ENCODE assay signal across 22 mouse cellular contexts in genomic region chr12:33926751-33927150, GRCm38 (mm10). TPM values are rescaled to one million over a fixed set of nuclear protein-coding genes. Genes with fewer than 3 reads are reported as not detected.
A peak's percentile ranks its signal among the peaks of the same experiment; 100 is the strongest.
DNase-seq lines count a peak whose midpoint lies in the region; ATAC-seq and TF ChIP-seq lines count a peak whose summit lies in the region.
"Had no signal": no experiment of that assay in that cellular context is flagged by ENCODE, and none has a peak within 500 bp of the region (broad histone marks: within the 10 kb centered on the region; RNA-seq: fewer than 3 reads in every experiment).

No protein-coding gene starts in this region.

- TF ChIP-seq CTCF in kidney, adult 2 months (conservative IDR thresholded peaks at IDR 0.05; ENCODE audit: insufficient read depth, insufficient read length, low read depth, low read length), result no peak
- no peak for TF ChIP-seq CTCF in MEL (IDR thresholded peaks at IDR 0.05 in 2 of 3, conservative IDR thresholded peaks at IDR 0.05 in 1 of 3; ENCODE audit: control insufficient read depth in 1 of 3, insufficient read depth in 1 of 3, low read depth in 2 of 3, low read length in 3 of 3, poor library complexity in 1 of 3, severe bottlenecking in 1 of 3)

- no peaks in the 10 kb centered on the region; the same call in 1 of the 2 replicates for H3K27me3 ChIP-seq in kidney, adult 2 months (replicated peaks; ENCODE audit: control insufficient read depth, insufficient read depth, low read length)
- no peaks in the 10 kb centered on the region for H3K27me3 ChIP-seq in MEL (ENCODE audit: control insufficient read depth in 1 of 2, insufficient read depth in 2 of 2, low read length in 2 of 2)

- H3K4me3 ChIP-seq in kidney, adult 2 months (ENCODE audit: insufficient read depth, low read depth, low read length), result no peak overlapping the region
- H3K4me3 ChIP-seq in MEL (ENCODE audit: control insufficient read depth in 1 of 2, insufficient read depth in 1 of 2, low read depth in 2 of 2, low read length in 2 of 2), result no peak overlapping the region
- H3K4me3 ChIP-seq: embryonic facial prominence, embryonic 12.5 days; heart, embryonic 12.5 days; intestine, embryonic 15.5 days; myocyte had no signal

- WGBS in kidney, adult 2 months, result 10% methylated on average over 3 of the region's 3 CpGs

- no peak overlapping the region for H3K27ac ChIP-seq in kidney, adult 2 months (ENCODE audit: insufficient read depth, low read depth, low read length)
- no peak overlapping the region for H3K27ac ChIP-seq in MEL (ENCODE audit: control insufficient read depth, low read depth, low read length)
- H3K27ac ChIP-seq: embryonic facial prominence, embryonic 12.5 days; intestine, embryonic 15.5 days; midbrain, embryonic 12.5 days had no signal

- no peak for TF ChIP-seq POLR2A in kidney, adult 2 months (IDR thresholded peaks at IDR 0.05; ENCODE audit: low read depth, low read length)
- TF ChIP-seq POLR2A in MEL (IDR thresholded peaks at IDR 0.05; ENCODE audit: control insufficient read depth in 1 of 2, insufficient read depth in 1 of 2, low read depth in 1 of 2, low read length in 2 of 2, poor library complexity in 1 of 2), result no peak

- no peaks in the 10 kb centered on the region for H3K4me1 ChIP-seq in kidney, adult 2 months (ENCODE audit: control insufficient read depth, insufficient read depth, low read length)
- no peaks in the 10 kb centered on the region for H3K4me1 ChIP-seq in MEL (ENCODE audit: control insufficient read depth in 1 of 2, insufficient read depth in 2 of 2, low read length in 2 of 2)
- H3K4me1 ChIP-seq: intestine, embryonic 15.5 days had no signal

- H3K9me3 ChIP-seq in MEL (replicated peaks; ENCODE audit: insufficient read depth, low read length), result no peaks in the 10 kb centered on the region
- H3K9me3 ChIP-seq: embryonic facial prominence, embryonic 12.5 days; heart, embryonic 12.5 days; intestine, embryonic 15.5 days; midbrain, embryonic 12.5 days had no signal

- no peaks in the 10 kb centered on the region for H3K36me3 ChIP-seq in kidney, adult 2 months (ENCODE audit: control insufficient read depth, insufficient read depth, low read length)
- no peaks in the 10 kb centered on the region for H3K36me3 ChIP-seq in MEL (ENCODE audit: control insufficient read depth in 1 of 2, insufficient read depth in 2 of 2, low read length in 2 of 2)
- H3K36me3 ChIP-seq: embryonic facial prominence, embryonic 12.5 days; heart, embryonic 12.5 days; intestine, embryonic 15.5 days; midbrain, embryonic 12.5 days had no signal

- no peaks in the 10 kb centered on the region for H3K79me2 ChIP-seq in MEL (ENCODE audit: control insufficient read depth, insufficient read depth, low read length, poor library complexity)

- no peak for ATAC-seq in megakaryocyte-erythroid progenitor cell, adult 5-6 weeks (replicated peaks; ENCODE audit: low FRiP score, low TSS enrichment, poor library complexity, severe bottlenecking)
- ATAC-seq: intestine, embryonic 15.5 days had no signal

- no peak for TF ChIP-seq RAD21 in MEL (IDR thresholded peaks at IDR 0.05; ENCODE audit: low read depth, low read length)

- H3K9ac ChIP-seq in MEL (ENCODE audit: control insufficient read depth, low read depth, low read length, poor library complexity, severe bottlenecking), result no peak overlapping the region
- H3K9ac ChIP-seq: embryonic facial prominence, embryonic 12.5 days; heart, embryonic 12.5 days; intestine, embryonic 15.5 days; midbrain, embryonic 12.5 days had no signal

- DNase-seq in kidney, postnatal 4 days, result peak; percentile 6 to 10
- DNase-seq in kidney, adult 2 months, result no peak
- DNase-seq in MEL (ENCODE audit: low read depth, low spot score), result peak; percentile 5
- DNase-seq in c-Kit-positive CD71-negative TER-119-negative erythroid progenitor cells, embryonic 14.5 days (ENCODE audit: low read depth), result peak; percentile 4
- DNase-seq in hindlimb bud, embryonic 11.5 days (ENCODE audit: extremely low spot score, low read depth, low spot score), result peak; percentile 37
- DNase-seq in thymus, postnatal 0 days (ENCODE audit: low spot score), result no peak
- DNase-seq: cerebellum, adult 8-10 months; gastrocnemius, postnatal 25 days; heart, postnatal 4 days; kidney, postnatal 14 days; lung, postnatal 14 days had no signal

- TF ChIP-seq EP300 in MEL (IDR thresholded peaks at IDR 0.05; ENCODE audit: low read depth in 1 of 2, low read length in 2 of 2), result no peak

TF ChIP-seq in MEL, 35 proteins besides CTCF, POLR2A, EP300 and RAD21:
- no peak for TF ChIP-seq ZC3H11A (IDR thresholded peaks at IDR 0.05; ENCODE audit: low read depth, low read length)
- no peak for TF ChIP-seq E2F4 (IDR thresholded peaks at IDR 0.05; ENCODE audit: borderline replicate concordance, low read depth, low read length)
- TF ChIP-seq NELFE (IDR thresholded peaks at IDR 0.05; ENCODE audit: low read depth, low read length), result no peak
- TF ChIP-seq CHD2 (IDR thresholded peaks at IDR 0.05; ENCODE audit: low read length), result no peak
- TF ChIP-seq SIN3A (IDR thresholded peaks at IDR 0.05; ENCODE audit: low read length), result no peak

RNA-seq across cellular contexts. Expression of gene Ferd3l, which starts 1.5 kb away (rescaled TPM):
- polyA plus RNA-seq in kidney, adult 2 months (2012; rRNA removed), result not detected in 2 replicates
- total RNA-seq in MEL (2012; rRNA removed), result not detected in 2 replicates
- not detected for polyA plus RNA-seq in MEL (2012; ENCODE audit: insufficient read depth in 1 of 2, insufficient read length in 2 of 2, low read depth in 1 of 2, low replicate concordance in 2 of 2, missing spikeins in 1 of 2)
- total RNA-seq in megakaryocyte-erythroid progenitor cell, adult 5-6 weeks (2014; fragmentation: Nextera tagmentation), result not detected in 2 replicates
- not detected in 2 replicates for total RNA-seq in megakaryocyte-erythroid progenitor cell, adult 5-6 weeks (2017)
- not detected in 2 replicates for polyA plus RNA-seq in thymus, postnatal 0 days (2015; fragmentation: Nextera tagmentation; extraction: Ambion mirVana)
- total RNA-seq: gastrocnemius, postnatal 25 days; heart, postnatal 4 days; layer of hippocampus, postnatal 25 days; left cerebral cortex, postnatal 25 days; neutrophil, adult 5-6 weeks had no signal
- polyA plus RNA-seq: frontal cortex, adult 2 months; heart, embryonic 12.5 days; intestine, embryonic 15.5 days; liver, embryonic 11.5 days; myocyte had no signal

RNA-seq across cellular contexts. Expression of gene Twist1, which starts 30.7 kb away (rescaled TPM):
- 2.0 and 3.0 TPM in 2 replicates for polyA plus RNA-seq in kidney, adult 2 months (2012; rRNA removed)
- total RNA-seq in MEL (2012; rRNA removed), result not detected in 2 replicates
- polyA plus RNA-seq in MEL (2012; ENCODE audit: insufficient read depth in 1 of 2, insufficient read length in 2 of 2, low read depth in 1 of 2, low replicate concordance in 2 of 2, missing spikeins in 1 of 2), result not detected
- not detected in 2 replicates for total RNA-seq in megakaryocyte-erythroid progenitor cell, adult 5-6 weeks (2014; fragmentation: Nextera tagmentation)
- not detected in 2 replicates for total RNA-seq in megakaryocyte-erythroid progenitor cell, adult 5-6 weeks (2017)
- polyA plus RNA-seq in thymus, postnatal 0 days (2015; fragmentation: Nextera tagmentation; extraction: Ambion mirVana), result 0.40 and 0.64 TPM in 2 replicates
- total RNA-seq: neutrophil, adult 5-6 weeks had no signal

Comparison
In these comparisons a context has a peak if more than half of its experiments do, and no peak if none do; other contexts are left out.
1. DNase-seq: peak in kidney, postnatal 4 days (2 of 2), MEL (single experiment), c-Kit-positive CD71-negative TER-119-negative erythroid progenitor cells, embryonic 14.5 days (single experiment) and hindlimb bud, embryonic 11.5 days (single experiment); none in kidney, adult 2 months (single experiment) and thymus, postnatal 0 days (single experiment).